In genomic region chr14:55161098-55161634, GRCm38 (mm10) we compare ENCODE assay signal across 8 mouse cellular contexts. TPM values are rescaled to one million over a fixed set of nuclear protein-coding genes. Genes with fewer than 3 reads are reported as not detected.
DNase-seq lines count a peak whose midpoint lies in the region; ATAC-seq and TF ChIP-seq lines count a peak whose summit lies in the region.

No protein-coding gene starts in this region.

- no peak overlapping the region for H3K9ac ChIP-seq in heart, embryonic 11.5 days (ENCODE audit: low read depth, low read length)
- H3K9ac ChIP-seq in kidney, embryonic 15.5 days: no peak overlapping the region

- no peaks in the 10 kb centered on the region for H3K4me1 ChIP-seq in bone marrow, adult 2 months (ENCODE audit: control insufficient read depth, insufficient read depth, low read length)
- no peaks in the 10 kb centered on the region for H3K4me1 ChIP-seq in embryonic fibroblast, embryonic 13.5 days (ENCODE audit: control insufficient read depth, insufficient read depth, low read length)
- 0 out of 2 replicates have a peak, but pooled peaks cover 3% of the 10 kb centered on the region for H3K4me1 ChIP-seq in heart, embryonic 11.5 days (ENCODE audit: control insufficient read depth, insufficient read depth, low read length)
- peaks cover 30% of the 10 kb centered on the region for H3K4me1 ChIP-seq in kidney, embryonic 15.5 days

- peak; percentile 85 for DNase-seq in A20 (ENCODE audit: low read depth, low spot score)
- DNase-seq in liver: peak; percentile 77
- DNase-seq in spleen, postnatal 4 days (ENCODE audit: low spot score in 2 of 2): peak; percentile 60 to 85

- no peaks in the 10 kb centered on the region for H3K36me3 ChIP-seq in heart, embryonic 11.5 days (ENCODE audit: control insufficient read depth, insufficient read depth, low read length)
- H3K36me3 ChIP-seq in kidney, embryonic 15.5 days: no peaks in the 10 kb centered on the region
- H3K36me3 ChIP-seq in myocyte (ENCODE audit: control insufficient read depth, insufficient read depth): no peaks in the 10 kb centered on the region

- no peaks in the 10 kb centered on the region for H3K79me2 ChIP-seq in myocyte (ENCODE audit: control insufficient read depth, insufficient read depth)

- H3ac ChIP-seq in myocyte (ENCODE audit: control insufficient read depth, insufficient read length): no peak overlapping the region

- 34% methylated on average over 14 of the region's 14 CpGs for WGBS in bone marrow, adult 2 months
- 29% methylated on average over 14 of the region's 14 CpGs for WGBS in heart, embryonic 11.5 days (ENCODE audit: insufficient replicate concordance)
- WGBS in kidney, embryonic 15.5 days: 33% methylated on average over 14 of the region's 14 CpGs

- H3K9me3 ChIP-seq in heart, embryonic 11.5 days (replicated peaks; ENCODE audit: control insufficient read depth, low read length): no peaks in the 10 kb centered on the region
- H3K9me3 ChIP-seq in kidney, embryonic 15.5 days (replicated peaks): no peaks in the 10 kb centered on the region

- no peak overlapping the region for H3K27ac ChIP-seq in bone marrow, adult 2 months (ENCODE audit: control insufficient read depth, insufficient read depth, low read depth, low read length, poor library complexity)
- no peak overlapping the region for H3K27ac ChIP-seq in embryonic fibroblast, embryonic 13.5 days (ENCODE audit: insufficient read depth, low read length)
- no peak overlapping the region for H3K27ac ChIP-seq in heart, embryonic 11.5 days (ENCODE audit: low read depth, low read length)
- no peak overlapping the region for H3K27ac ChIP-seq in kidney, embryonic 15.5 days

- no peaks in the 10 kb centered on the region for H3K27me3 ChIP-seq in heart, embryonic 11.5 days (ENCODE audit: control insufficient read depth, insufficient read depth, low read length)
- H3K27me3 ChIP-seq in kidney, embryonic 15.5 days: no peaks in the 10 kb centered on the region
- H3K27me3 ChIP-seq in myocyte (ENCODE audit: control insufficient read depth, insufficient read depth, insufficient read length): no peaks in the 10 kb centered on the region

- peak; percentile 82 for TF ChIP-seq CTCF in bone marrow, adult 2 months (IDR thresholded peaks at IDR 0.05; ENCODE audit: control insufficient read depth, insufficient read depth, low read length)
- peak; percentile 69 for TF ChIP-seq CTCF in embryonic fibroblast, embryonic 13.5 days (IDR thresholded peaks at IDR 0.05; ENCODE audit: borderline replicate concordance, insufficient read depth, low read length)

- TF ChIP-seq POLR2A in bone marrow, adult 2 months (IDR thresholded peaks at IDR 0.05; ENCODE audit: borderline replicate concordance, control insufficient read depth, low read depth, low read length): no peak
- no peak for TF ChIP-seq POLR2A in embryonic fibroblast, embryonic 13.5 days (IDR thresholded peaks at IDR 0.05; ENCODE audit: low read depth, low read length)
- no peak for TF ChIP-seq POLR2A in myocyte (IDR thresholded peaks at IDR 0.05; ENCODE audit: insufficient read length, low read depth)

- ATAC-seq in heart, embryonic 11.5 days (replicated peaks; ENCODE audit: insufficient number of reproducible peaks, low FRiP score, low TSS enrichment): no peak
- peak; percentile 59; the same call in 1 of the 2 replicates for ATAC-seq in kidney, embryonic 15.5 days (replicated peaks; ENCODE audit: low FRiP score)

- peak overlapping the region; percentile 58 for H3K4me2 ChIP-seq in heart, embryonic 11.5 days
- peak overlapping the region; percentile 51 for H3K4me2 ChIP-seq in kidney, embryonic 15.5 days
- H3K4me2 ChIP-seq in myocyte (ENCODE audit: low read depth): peak overlapping the region; percentile 41

- H3K4me3 ChIP-seq in bone marrow, adult 2 months (replicated peaks; ENCODE audit: control insufficient read depth, low read depth, low read length): no peak overlapping the region
- no peak overlapping the region for H3K4me3 ChIP-seq in embryonic fibroblast, embryonic 13.5 days (ENCODE audit: insufficient read depth, low read length)
- 0 out of 2 replicates have a peak overlapping the region, but pooled peaks have one; percentile 10 for H3K4me3 ChIP-seq in heart, embryonic 11.5 days (ENCODE audit: low read depth, low read length)
- H3K4me3 ChIP-seq in kidney, embryonic 15.5 days (replicated peaks): 0 out of 2 replicates have a peak overlapping the region, but pooled peaks have one; percentile 15
- no peak overlapping the region for H3K4me3 ChIP-seq in myocyte

TF ChIP-seq in myocyte, 11 proteins besides CTCF, POLR2A, EP300 and RAD21:
- TF ChIP-seq E2F4 (IDR thresholded peaks at IDR 0.05; ENCODE audit: insufficient read depth) (no peak), MYOD1 (IDR thresholded peaks at IDR 0.05; ENCODE audit: control insufficient read depth in 1 of 3, insufficient read length in 2 of 3, low read depth in 2 of 3) (peak in 1 of 3 experiments; percentile 37), MYOG (IDR thresholded peaks at IDR 0.05; ENCODE audit: control insufficient read depth in 1 of 3, insufficient read depth in 1 of 3, insufficient read length in 2 of 3, low read depth in 2 of 3) (peak in 1 of 3 experiments; percentile 25)

RNA-seq across cellular contexts. Expression of gene Jph4, which starts 44.4 kb away (rescaled TPM):
- not detected in 2 replicates for polyA plus RNA-seq in bone marrow, adult 2 months (2011; ENCODE audit: insufficient read depth, insufficient read length, low replicate concordance, missing spikeins)
- 0.73 and 1.6 TPM in 2 replicates for polyA plus RNA-seq in embryonic fibroblast, embryonic 13.5 days (2011; ENCODE audit: insufficient read length, low read depth, missing spikeins)
- 0.31 and 0.59 TPM in 2 replicates for polyA plus RNA-seq in heart, embryonic 11.5 days (2014; fragmentation: Nextera tagmentation; extraction: Ambion mirVana)
- 0.59 and 1.2 TPM in 2 replicates for polyA plus RNA-seq in kidney, embryonic 15.5 days (2015; fragmentation: Nextera tagmentation; extraction: Ambion mirVana)
- not detected for polyA plus RNA-seq in myocyte (2012; fragmentation: generic; extraction: Trizol)

RNA-seq across cellular contexts. Expression of gene Ap1g2, which starts 54.8 kb away (rescaled TPM):
- polyA plus RNA-seq in bone marrow, adult 2 months (2011; ENCODE audit: insufficient read depth, insufficient read length, low replicate concordance, missing spikeins): 64.8 and 112 TPM in 2 replicates
- 6.7 and 10.0 TPM in 2 replicates for polyA plus RNA-seq in embryonic fibroblast, embryonic 13.5 days (2011; ENCODE audit: insufficient read length, low read depth, missing spikeins)
- polyA plus RNA-seq in heart, embryonic 11.5 days (2014; fragmentation: Nextera tagmentation; extraction: Ambion mirVana): 9.1 and 11.4 TPM in 2 replicates
- 15.9 and 18.9 TPM in 2 replicates for polyA plus RNA-seq in kidney, embryonic 15.5 days (2015; fragmentation: Nextera tagmentation; extraction: Ambion mirVana)
- 6.5 TPM for polyA plus RNA-seq in myocyte (2012; fragmentation: generic; extraction: Trizol)

Comparison
In these comparisons a context has a peak if more than half of its experiments do, and no peak if none do; other contexts are left out.
1. H3K4me3 ChIP-seq: peak in heart, embryonic 11.5 days (single experiment) and kidney, embryonic 15.5 days (single experiment); none in bone marrow, adult 2 months (single experiment), embryonic fibroblast, embryonic 13.5 days (single experiment) and myocyte (single experiment).
2. Peak in every context shown above with its lines, with median percentiles within 50 percentile points of each other: DNase-seq and H3K4me2 ChIP-seq.